Mouse (Mus musculus) midbrain, embryonic 14.5 days (tissue): ENCODE results near the gene Ugcg. TPM values are rescaled to one million over a fixed set of nuclear protein-coding genes. Genes with fewer than 3 reads are reported as not detected.

Source experiments
- ATAC-seq: fragments of 200-750 bp; cut with Nextera tagmentation; 2 replicates; pipeline ENCODE4 v1.8.0; 2017; ENCODE audit warnings: moderate number of reproducible peaks, moderate library complexity; ENCODE audit not compliant: low FRiP score, low TSS enrichment
- DNase-seq: peaks from one replicate; pipeline ENCODE4 v3.0.0-alpha.2; 2015
- H3K27ac ChIP-seq: fragments of 300-500 bp; sonication (generic); replicated peaks from 2 replicates; pipeline ENCODE4 v1.5.1; 2014; ENCODE audit warnings: mild to moderate bottlenecking, low read depth, low read length, moderate library complexity
- H3K27me3 ChIP-seq: fragments of 300-500 bp; sonication (generic); 2 replicates; pipeline ENCODE4 v1.6.1; 2014; ENCODE audit warnings: low read length, control low read depth, mixed read lengths; ENCODE audit not compliant: control insufficient read depth, insufficient read depth
- H3K36me3 ChIP-seq: fragments of 300-500 bp; sonication (generic); 2 replicates; pipeline ENCODE4 v1.6.1; 2014; ENCODE audit warnings: low read length, control low read depth; ENCODE audit not compliant: control insufficient read depth, insufficient read depth
- H3K4me1 ChIP-seq: fragments of 300-500 bp; sonication (generic); 2 replicates; pipeline ENCODE4 v1.6.1; 2014; ENCODE audit warnings: mild to moderate bottlenecking, antibody characterized with exemption, low read length, control low read depth; ENCODE audit not compliant: control insufficient read depth, insufficient read depth
- H3K4me2 ChIP-seq: fragments of 300-500 bp; sonication (generic); 2 replicates; pipeline ENCODE4 v1.6.1; 2014; ENCODE audit warnings: mild to moderate bottlenecking, low read length, moderate library complexity
- H3K4me3 ChIP-seq: fragments of 300-500 bp; sonication (generic); replicated peaks from 2 replicates; pipeline ENCODE4 v1.5.1; 2014; ENCODE audit warnings: low read depth, low read length
- H3K9ac ChIP-seq: fragments of 300-500 bp; sonication (generic); replicated peaks from 2 replicates; pipeline ENCODE4 v1.6.1; 2014; ENCODE audit warnings: mild to moderate bottlenecking, low read length, moderate library complexity
- H3K9me3 ChIP-seq: fragments of 300-500 bp; sonication (generic); 2 replicates; pipeline ENCODE4 v1.6.1; 2016; ENCODE audit warnings: low read length, control low read depth, mixed read lengths; ENCODE audit not compliant: control insufficient read depth
- WGBS: fragments of 180-500 bp; shearing (Covaris S2); extraction: QIAGEN DNeasy Blood & Tissue Kit; methylation state at CpG from one replicate; pipeline ENCODE4 v1.1.7; 2014; 5-methylcytosine and 5-hydroxymethylcytosine counted together
- polyA plus RNA-seq: library from polyadenylated mRNA; unstranded; fragments of >200 nt; fragmentation: Nextera tagmentation; extraction: Ambion mirVana; gene quantifications from 2 replicates; pipeline ENCODE4 v1.2.1, GENCODE M21; 2014

The Ugcg gene
- polyA plus RNA-seq, 1 experiment from 2014 or later, result 27.4 TPM

DNA sequence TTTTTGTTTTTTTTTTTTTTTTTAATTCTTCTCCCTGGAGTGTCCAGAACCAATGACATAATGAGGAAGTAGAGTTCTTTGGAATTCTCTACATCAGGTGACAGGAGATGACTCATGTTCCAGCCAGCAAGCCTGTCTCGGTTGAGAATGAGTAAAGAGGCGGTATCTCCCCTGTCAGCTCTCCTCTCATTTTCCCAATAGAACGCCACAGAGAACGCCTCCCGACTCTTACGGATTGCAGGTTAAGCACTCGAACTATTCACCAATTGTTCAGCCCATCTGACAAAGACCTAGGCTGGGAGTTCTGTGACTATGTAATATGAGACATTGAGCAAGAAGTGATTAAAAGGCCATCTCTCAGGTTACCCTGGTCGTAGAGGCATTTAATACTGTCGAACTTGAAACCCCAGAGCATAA lies 50.3 kb downstream of the Ugcg start:
- no peak for DNase-seq
- H3K27me3 ChIP-seq, result no peaks in the 10 kb centered on the region
- 59% methylated on average over 9 of the region's 9 CpGs for WGBS

GRCm38 (mm10) chr4:59240160-59240559 lies 51.1 kb downstream of the Ugcg start:
- no peaks in the 10 kb centered on the region for H3K36me3 ChIP-seq
- ATAC-seq, result no peak
- no peak overlapping the region for H3K4me2 ChIP-seq
- H3K9me3 ChIP-seq, result no peaks in the 10 kb centered on the region
- H3K27ac ChIP-seq, result no peak overlapping the region
- no peak overlapping the region for H3K9ac ChIP-seq
- H3K27me3 ChIP-seq, result no peaks in the 10 kb centered on the region
- H3K4me3 ChIP-seq, result no peak overlapping the region
- DNase-seq, result no peak
- H3K4me1 ChIP-seq, result no peaks in the 10 kb centered on the region
- 97% methylated on average over 9 of the region's 9 CpGs for WGBS

More for the DNA sequence above, 50.3 kb downstream of the Ugcg start:
- Histone ChIP-seq H3K9me3 (no peaks in the 10 kb centered on the region), H3K9ac (no peak overlapping the region), H3K27ac (no peak overlapping the region), H3K36me3 (no peaks in the 10 kb centered on the region), H3K4me1 (no peaks in the 10 kb centered on the region), H3K4me3 (no peak overlapping the region), H3K4me2 (no peak overlapping the region)
- ATAC-seq, result no peak

DNA sequence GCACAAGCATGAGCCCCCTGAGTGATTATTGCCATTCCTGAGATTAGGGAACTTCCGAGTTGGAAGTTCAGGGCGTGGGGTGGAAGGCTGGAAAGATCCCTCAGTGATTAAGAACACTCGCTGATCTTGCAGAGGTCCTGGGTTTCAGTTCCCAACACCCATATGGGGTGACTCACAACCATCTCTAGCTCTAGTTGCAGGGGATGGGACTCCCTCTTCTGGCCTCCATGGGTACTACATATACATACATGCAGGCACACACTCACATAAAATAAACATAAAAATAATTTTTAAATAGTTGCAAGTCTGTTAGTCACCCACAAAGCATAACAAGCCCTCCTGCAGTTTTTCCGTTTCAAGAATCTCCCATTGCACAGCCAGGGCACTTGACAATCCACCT lies 52.0 kb downstream of the Ugcg start:
- WGBS, result 94% methylated on average over 4 of the region's 4 CpGs
- no peak for DNase-seq
- H3K36me3 ChIP-seq, result no peaks in the 10 kb centered on the region
- H3K27ac ChIP-seq, result no peak overlapping the region
- H3K4me1 ChIP-seq, result no peaks in the 10 kb centered on the region
- no peaks in the 10 kb centered on the region for H3K27me3 ChIP-seq
- no peak for ATAC-seq
- H3K4me3 ChIP-seq, result no peak overlapping the region
- H3K4me2 ChIP-seq, result no peak overlapping the region
- H3K9me3 ChIP-seq, result no peaks in the 10 kb centered on the region
- H3K9ac ChIP-seq, result no peak overlapping the region

GRCm38 (mm10) chr4:59242221-59242620 lies 53.2 kb downstream of the Ugcg start:
- H3K27me3 ChIP-seq, result no peaks in the 10 kb centered on the region
- H3K36me3 ChIP-seq, result no peaks in the 10 kb centered on the region
- 98% methylated on average over 3 of the region's 3 CpGs for WGBS
- no peaks in the 10 kb centered on the region for H3K4me1 ChIP-seq
- H3K4me3 ChIP-seq, result no peak overlapping the region
- DNase-seq (no peak), ATAC-seq (no peak)
- H3K4me2 ChIP-seq, result no peak overlapping the region
- H3K9ac ChIP-seq, result no peak overlapping the region
- H3K27ac ChIP-seq, result no peak overlapping the region
- no peaks in the 10 kb centered on the region for H3K9me3 ChIP-seq

DNA sequence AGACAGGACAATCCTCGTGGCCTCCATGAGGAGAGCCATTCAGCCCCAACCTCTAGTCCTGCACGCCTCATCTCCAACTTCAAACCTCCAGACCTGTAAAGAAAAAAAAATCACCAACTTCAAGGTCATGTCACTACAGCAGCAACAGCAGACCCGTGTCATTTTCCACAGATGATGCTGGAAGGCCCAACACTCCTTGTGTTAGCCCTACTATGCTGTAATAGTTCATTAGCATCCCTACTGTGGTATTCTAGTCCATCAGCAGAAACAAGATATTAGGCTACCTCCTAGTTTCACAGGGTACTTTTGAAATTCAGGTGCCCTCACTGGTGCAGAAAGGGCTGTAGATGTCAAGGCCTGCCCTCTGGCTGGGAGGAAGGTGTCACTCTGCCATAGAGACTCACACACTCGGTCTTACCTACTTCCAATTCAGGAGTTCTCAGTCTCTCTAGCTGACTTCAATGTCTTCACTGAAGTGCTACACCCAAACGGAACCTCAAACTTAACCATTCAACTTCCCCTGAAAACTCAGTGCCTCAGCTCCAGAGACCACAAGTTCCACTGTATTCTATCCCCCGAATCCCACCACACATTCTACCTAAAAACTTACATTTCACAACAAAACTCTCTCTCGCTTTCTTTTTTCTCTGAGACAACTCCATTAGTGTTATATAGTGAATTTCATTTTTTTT lies 54.9 kb downstream of the Ugcg start:
- 85% methylated on average over 7 of the region's 7 CpGs for WGBS
- no peak overlapping the region for H3K4me2 ChIP-seq
- DNase-seq (no peak), ATAC-seq (no peak)
- H3K9ac ChIP-seq, result no peak overlapping the region
- no peaks in the 10 kb centered on the region for H3K4me1 ChIP-seq
- no peak overlapping the region for H3K27ac ChIP-seq
- H3K36me3 ChIP-seq, result no peaks in the 10 kb centered on the region
- no peaks in the 10 kb centered on the region for H3K27me3 ChIP-seq
- no peaks in the 10 kb centered on the region for H3K9me3 ChIP-seq
- H3K4me3 ChIP-seq, result no peak overlapping the region

DNA sequence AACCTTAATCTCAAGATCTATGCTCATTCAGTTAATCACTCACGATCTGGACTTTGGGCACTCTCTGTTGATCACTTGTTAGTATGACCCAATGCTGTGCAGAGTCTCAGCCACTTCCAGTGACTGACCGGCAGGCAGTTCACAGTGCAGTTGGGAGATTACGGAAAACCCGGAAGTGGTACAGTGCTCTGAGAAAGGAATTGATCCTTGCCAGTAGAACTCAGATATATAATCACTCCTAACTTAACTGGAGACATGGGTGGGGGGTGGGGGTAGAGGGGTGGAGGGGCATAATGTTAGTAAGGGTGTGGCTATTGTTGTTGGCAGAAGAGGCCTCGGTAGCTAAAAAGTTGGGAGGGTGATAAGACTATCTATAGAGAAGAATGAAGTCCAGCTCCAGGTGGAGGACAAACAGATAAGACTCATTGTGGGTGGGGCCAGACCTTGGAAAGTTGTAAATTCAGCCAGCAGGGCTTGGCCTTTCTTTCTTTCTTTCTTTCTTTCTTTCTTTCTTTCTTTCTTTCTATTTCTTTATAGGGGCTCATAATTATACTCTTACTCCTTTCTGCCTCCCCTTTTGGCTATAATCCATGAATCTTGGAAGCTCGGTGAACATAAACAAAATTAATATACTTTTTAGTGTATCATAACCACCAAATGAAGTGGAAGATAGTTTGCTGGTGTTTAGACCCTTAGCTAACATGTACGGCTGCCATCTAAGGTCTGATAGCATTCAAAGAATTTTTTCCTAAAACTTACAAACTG lies 55.9 kb downstream of the Ugcg start:
- Histone ChIP-seq H3K27ac (no peak overlapping the region), H3K4me1 (no peaks in the 10 kb centered on the region), H3K4me2 (no peak overlapping the region), H3K4me3 (no peak overlapping the region), H3K9me3 (no peaks in the 10 kb centered on the region), H3K9ac (no peak overlapping the region), H3K27me3 (no peaks in the 10 kb centered on the region), H3K36me3 (no peaks in the 10 kb centered on the region)
- DNase-seq (no peak), ATAC-seq (no peak)
- 89% methylated on average over 7 of the region's 7 CpGs for WGBS

GRCm38 (mm10) chr4:59245776-59246175 lies 56.7 kb downstream of the Ugcg start:
- Histone ChIP-seq H3K27me3 (no peaks in the 10 kb centered on the region), H3K4me3 (no peak overlapping the region), H3K36me3 (no peaks in the 10 kb centered on the region), H3K27ac (no peak overlapping the region), H3K9ac (no peak overlapping the region), H3K4me2 (no peak overlapping the region), H3K9me3 (no peaks in the 10 kb centered on the region), H3K4me1 (no peaks in the 10 kb centered on the region)
- ATAC-seq (no peak), DNase-seq (no peak)
- WGBS, result 92% methylated on average over 4 of the region's 4 CpGs

DNA sequence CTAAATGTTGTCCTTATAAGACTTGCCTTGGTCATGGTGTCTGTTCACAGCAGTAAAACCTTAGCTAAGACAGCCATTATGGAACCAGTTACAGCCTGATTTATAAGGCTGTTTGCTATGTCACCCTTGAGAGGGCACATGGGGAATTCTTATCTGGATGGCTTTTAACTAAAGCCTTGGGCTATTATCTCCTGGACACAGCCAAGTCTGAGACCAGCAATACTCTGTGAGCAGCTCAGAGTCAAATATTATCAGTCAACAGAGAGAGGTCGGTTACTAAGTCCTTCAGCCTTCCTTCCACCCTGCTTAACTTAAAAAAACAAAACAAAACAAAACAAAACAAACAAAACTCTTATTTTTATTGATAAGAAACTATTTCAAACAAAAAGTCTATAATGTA lies 58.5 kb downstream of the Ugcg start:
- no peak overlapping the region for H3K27ac ChIP-seq
- H3K4me3 ChIP-seq, result no peak overlapping the region
- H3K4me2 ChIP-seq, result no peak overlapping the region
- no peak overlapping the region for H3K9ac ChIP-seq
- DNase-seq, result no peak
- H3K36me3 ChIP-seq, result no peaks in the 10 kb centered on the region
- no peaks in the 10 kb centered on the region for H3K4me1 ChIP-seq
- no peaks in the 10 kb centered on the region for H3K9me3 ChIP-seq
- no peak for ATAC-seq
- H3K27me3 ChIP-seq, result no peaks in the 10 kb centered on the region
- 70% methylated on average over 1 of the region's 1 CpGs for WGBS

DNA sequence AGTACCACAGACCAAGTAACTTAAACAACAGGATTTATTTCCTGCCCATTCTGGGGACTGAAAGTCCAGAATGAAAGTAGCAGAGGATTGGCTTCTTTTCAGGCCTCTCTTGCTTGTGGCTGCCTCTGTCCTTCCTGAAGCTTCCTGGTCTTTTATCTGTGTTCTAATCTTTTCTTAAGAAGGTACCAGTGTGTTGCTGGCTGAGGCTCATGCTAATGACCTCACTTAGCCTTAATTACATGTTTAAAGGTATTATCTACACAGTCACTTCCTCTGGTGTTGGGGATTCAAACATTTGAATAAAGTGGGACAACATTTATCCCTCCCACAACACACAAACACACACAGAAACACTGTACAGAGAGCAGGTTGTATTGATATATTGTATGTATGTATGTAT lies 59.0 kb downstream of the Ugcg start:
- ATAC-seq, result no peak
- H3K4me2 ChIP-seq, result no peak overlapping the region
- no peaks in the 10 kb centered on the region for H3K9me3 ChIP-seq
- no peaks in the 10 kb centered on the region for H3K36me3 ChIP-seq
- no peak overlapping the region for H3K4me3 ChIP-seq
- H3K9ac ChIP-seq, result no peak overlapping the region
- no peak overlapping the region for H3K27ac ChIP-seq
- no peaks in the 10 kb centered on the region for H3K4me1 ChIP-seq
- DNase-seq, result no peak
- H3K27me3 ChIP-seq, result no peaks in the 10 kb centered on the region
